Mouse (Mus musculus) G1E (cell line): ENCODE data around the gene Cr1l. TPM values are rescaled to one million over a fixed set of nuclear protein-coding genes. Genes with fewer than 3 reads are reported as not detected.

Experiments
- ATAC-seq: 2 replicates; pipeline ENCODE4 v1.8.0; 2016; ENCODE audit warnings: mild to moderate bottlenecking; ENCODE audit not compliant: insufficient number of reproducible peaks, poor library complexity, low FRiP score, severe bottlenecking; ENCODE audit errors: extremely low read depth
- DNase-seq: peaks from one replicate; pipeline ENCODE4 v3.0.0; 2012; ENCODE audit warnings: low spot score
- H3K27me3 ChIP-seq: 2 replicates; pipeline ENCODE4 v1.6.1; 2012; ENCODE audit warnings: mild to moderate bottlenecking, low read length, inconsistent platforms; ENCODE audit not compliant: insufficient read depth
- H3K36me3 ChIP-seq: replicated peaks from 2 replicates; pipeline ENCODE3; 2012; ENCODE audit warnings: mild to moderate bottlenecking, inconsistent platforms
- H3K4me1 ChIP-seq: 2 replicates; pipeline ENCODE4 v1.6.1; 2012; ENCODE audit warnings: low read depth, low read length, inconsistent platforms, mixed read lengths; ENCODE audit not compliant: insufficient read depth
- H3K4me3 ChIP-seq: 2 replicates; pipeline ENCODE4 v1.5.1; 2012; ENCODE audit warnings: low read depth, mild to moderate bottlenecking, inconsistent platforms, low read length, moderate library complexity, mixed read lengths
- H3K9me3 ChIP-seq: replicated peaks from 2 replicates; pipeline ENCODE4 v1.6.1; 2012; ENCODE audit warnings: inconsistent platforms
- CTCF ChIP-seq: IDR thresholded peaks from 2 replicates; pipeline ENCODE4 v1.5.1; 2012; ENCODE audit warnings: low read depth, low read length, inconsistent platforms, mixed read lengths
- GATA1 ChIP-seq: IDR thresholded peaks from 2 replicates; pipeline ENCODE4 v1.6.1; 2012; ENCODE audit warnings: borderline replicate concordance, low read length, inconsistent platforms, mixed read lengths
- GATA2 ChIP-seq: IDR thresholded peaks from 2 replicates; pipeline ENCODE4 v1.6.1; 2012; ENCODE audit warnings: low read depth, low read length, inconsistent platforms, borderline replicate concordance
- POLR2AphosphoS5 ChIP-seq: IDR thresholded peaks from 2 replicates; pipeline ENCODE4 v1.6.1; 2012; ENCODE audit warnings: low read depth, low read length, inconsistent platforms; ENCODE audit not compliant: insufficient replicate concordance
- TAL1 ChIP-seq: conservative IDR thresholded peaks from 2 replicates; pipeline ENCODE4 v1.6.1; 2012; ENCODE audit warnings: low read depth, low read length, inconsistent platforms, mixed read lengths
- polyA plus RNA-seq: library from polyadenylated mRNA; stranded (reverse); fragments of >175 nt; gene quantifications from 2 replicates; pipeline ENCODE4 v1.2.3, GENCODE M21; 2012
- total RNA-seq, 2 experiments: library from RNA; stranded (forward) in 1 of 2; stranded (reverse) in 1 of 2; fragments of 200-1000 nt in 1 of 2; fragments of >200 nt in 1 of 2; fragmentation: Nextera tagmentation in 1 of 2; gene quantifications; 2 replicates each; pipeline ENCODE4 v1.2.3; 2014 to 2017

The Cr1l gene
- total and polyA plus RNA-seq, 3 experiments: 3.5 to 101 (median 34.9) TPM

- H3K9me3 ChIP-seq: no peaks in the 10 kb centered on the region
- DNase-seq: peak; percentile 61
- TF ChIP-seq GATA1 (no peak), CTCF (no peak), GATA2 (no peak), POLR2AphosphoS5 (no peak), TAL1 (no peak)
- peaks cover 5% of the 10 kb centered on the region for H3K36me3 ChIP-seq
- peak overlapping the region; percentile 72 for H3K4me3 ChIP-seq
- ATAC-seq: peak; percentile 80
- no peaks in the 10 kb centered on the region for H3K27me3 ChIP-seq
- H3K4me1 ChIP-seq: peaks cover 22% of the 10 kb centered on the region
These were observed 39.6 kb downstream of the Cr1l start for GRCm38 (mm10) chr1:195091699-195092219.

GRCm38 (mm10) chr1:195082142-195082541, 49.2 kb downstream of the Cr1l start:
- Histone ChIP-seq H3K9me3 (no peaks in the 10 kb centered on the region), H3K4me3 (no peak overlapping the region), H3K4me1 (no peaks in the 10 kb centered on the region), H3K27me3 (no peaks in the 10 kb centered on the region), H3K36me3 (no peaks in the 10 kb centered on the region)
- no peak for DNase-seq
- ATAC-seq: no peak; the same call in 1 of the 2 replicates
- TF ChIP-seq TAL1 (no peak), GATA2 (no peak), CTCF (no peak), GATA1 (no peak), POLR2AphosphoS5 (no peak)

Other genes with a start within 250 kb of the Cr1l start
- gene Cd34, start 192.8 kb downstream of the Cr1l start, total RNA-seq (2014; fragmentation: Nextera tagmentation): 0.29 and 0.45 TPM in 2 replicates
- gene Cd34, start 192.8 kb downstream of the Cr1l start, total RNA-seq (2017): 0.70 and 0.93 TPM in 2 replicates
- gene Cd34, start 192.8 kb downstream of the Cr1l start, polyA plus RNA-seq: 0.29 and 0.34 TPM in 2 replicates
- 2.8 and 3.7 TPM in 2 replicates for gene Cd46, start 39.3 kb downstream of the Cr1l start, total RNA-seq (2014; fragmentation: Nextera tagmentation)
- gene Cd46, start 39.3 kb downstream of the Cr1l start, total RNA-seq (2017): 0.99 and 1.1 TPM in 2 replicates
- 0.03 TPM in 1 of 2 replicates, not detected in the other for gene Cd46, start 39.3 kb downstream of the Cr1l start, polyA plus RNA-seq
- gene Cr2, start 45.1 kb upstream of the Cr1l start, total RNA-seq (2014; fragmentation: Nextera tagmentation): not detected in 2 replicates
- 0.12 and 0.38 TPM in 2 replicates for gene Cr2, start 45.1 kb upstream of the Cr1l start, total RNA-seq (2017)
- gene Cr2, start 45.1 kb upstream of the Cr1l start, polyA plus RNA-seq: not detected in 2 replicates